Mouse (Mus musculus) embryonic fibroblast, embryonic 13.5 days (primary cell): ENCODE data around the gene Fbxw10.

Source experiments
- CTCF ChIP-seq: IDR thresholded peaks from 2 replicates; pipeline ENCODE4 v1.5.1; 2011; ENCODE audit warnings: mild to moderate bottlenecking, control low read depth, low read length, moderate library complexity, borderline replicate concordance; ENCODE audit not compliant: insufficient read depth
- POLR2A ChIP-seq: IDR thresholded peaks from 2 replicates; pipeline ENCODE4 v1.6.1; 2011; ENCODE audit warnings: low read depth, mild to moderate bottlenecking, control low read depth, low read length, moderate library complexity

DNA sequence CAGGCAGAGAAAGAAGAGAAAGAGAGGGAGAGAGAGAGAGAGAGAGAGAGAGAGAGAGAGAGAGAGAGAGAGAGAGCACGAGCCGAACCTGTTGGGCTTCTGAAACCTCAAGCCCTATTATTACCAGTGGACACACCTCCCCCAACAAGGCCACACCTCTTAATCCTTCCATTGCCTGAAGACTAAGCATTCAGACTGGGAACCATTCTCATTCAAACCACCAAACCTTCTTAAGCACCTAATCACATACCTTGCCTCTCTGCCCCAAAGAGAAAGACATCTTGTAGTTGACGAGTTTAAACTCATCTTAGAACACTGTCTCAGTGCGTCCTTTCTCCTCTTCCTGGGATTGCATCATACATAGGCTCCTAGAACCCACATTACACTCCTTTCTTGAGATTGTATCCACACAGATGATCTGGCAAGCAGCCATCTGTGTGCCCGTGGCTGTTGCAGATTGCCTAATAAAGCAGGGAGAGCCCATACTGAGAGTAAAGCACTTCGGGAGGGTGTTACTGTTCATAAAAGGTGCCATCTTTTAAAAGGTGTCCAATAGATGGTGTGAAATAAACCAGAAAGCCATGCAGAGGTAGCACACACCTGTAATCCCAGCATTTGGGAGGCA, 57.1 kb downstream of the Fbxw10 start:
- no peak for TF ChIP-seq POLR2A
- no peak for TF ChIP-seq CTCF
